9 mouse cellular contexts compared by ENCODE assay signal in the genomic region with DNA sequence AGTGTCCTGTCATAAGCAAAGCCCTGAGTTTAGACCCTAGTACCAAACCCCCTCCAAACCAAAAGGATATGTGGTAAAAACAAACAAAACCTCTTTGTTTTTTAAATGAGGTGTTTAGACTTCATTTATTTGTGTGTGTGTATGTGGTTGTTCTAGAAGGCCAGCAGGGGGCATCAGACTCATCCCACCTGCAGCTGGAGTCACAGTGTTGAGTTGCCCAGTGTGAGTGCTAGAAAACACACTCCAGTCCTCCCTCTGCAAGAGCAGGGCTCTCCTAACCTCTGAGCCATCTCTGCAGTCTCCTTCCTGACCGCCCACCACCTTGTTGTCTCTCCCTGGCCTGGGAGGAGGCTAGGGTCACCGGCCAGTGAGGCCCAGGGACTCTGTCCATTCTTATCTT. TPM values are rescaled to one million over a fixed set of nuclear protein-coding genes. Genes with fewer than 3 reads are reported as not detected.
DNase-seq lines count a peak whose midpoint lies in the region; ATAC-seq and TF ChIP-seq lines count a peak whose summit lies in the region.
"Had no signal": no experiment of that assay in that cellular context is flagged by ENCODE, and none has a peak within 500 bp of the region (broad histone marks: within the 10 kb centered on the region; RNA-seq: fewer than 3 reads in every experiment).

No protein-coding gene starts in this region.

- no peaks in the 10 kb centered on the region for H3K4me1 ChIP-seq in intestine, postnatal 0 days (replicated peaks; ENCODE audit: control insufficient read depth, insufficient read depth, low read length)
- no peaks in the 10 kb centered on the region for H3K4me1 ChIP-seq in intestine, embryonic 16.5 days (ENCODE audit: control insufficient read depth, insufficient read depth, low read length)
- H3K4me1 ChIP-seq in ES-E14 (ENCODE audit: control insufficient read depth in 2 of 2, insufficient read depth in 2 of 2, low read length in 2 of 2, poor library complexity in 1 of 2) = peaks cover 3 to 22% of the 10 kb centered on the region in 2 experiments; a peak in 3 of 4 replicates
- no peaks in the 10 kb centered on the region for H3K4me1 ChIP-seq in kidney, embryonic 14.5 days (ENCODE audit: control insufficient read depth, insufficient read depth, low read length)
- H3K4me1 ChIP-seq in olfactory bulb, adult 2 months (ENCODE audit: control insufficient read depth, insufficient read depth, low read length) = peaks cover 13% of the 10 kb centered on the region
- H3K4me1 ChIP-seq in forebrain, embryonic 11.5 days (replicated peaks; ENCODE audit: control insufficient read depth, insufficient read depth, low read length) = no peaks in the 10 kb centered on the region
- no peaks in the 10 kb centered on the region for H3K4me1 ChIP-seq in forebrain, embryonic 14.5 days (ENCODE audit: control insufficient read depth, insufficient read depth, low read length)
- H3K4me1 ChIP-seq: heart, embryonic 15.5 days had no signal

- no peak overlapping the region for H3K9ac ChIP-seq in intestine, postnatal 0 days (ENCODE audit: low read depth, low read length)
- H3K9ac ChIP-seq in intestine, embryonic 16.5 days (ENCODE audit: low read depth, low read length) = no peak overlapping the region
- no peak overlapping the region for H3K9ac ChIP-seq in ES-E14 (ENCODE audit: insufficient read depth, low read depth, low read length, poor library complexity, severe bottlenecking)
- no peak overlapping the region for H3K9ac ChIP-seq in kidney, embryonic 14.5 days (ENCODE audit: low read depth, low read length)
- H3K9ac ChIP-seq in forebrain, embryonic 11.5 days (ENCODE audit: low read length) = no peak overlapping the region
- H3K9ac ChIP-seq in forebrain, embryonic 14.5 days (ENCODE audit: low read length) = no peak overlapping the region
- H3K9ac ChIP-seq: heart, embryonic 15.5 days had no signal

- no peak overlapping the region for H3K4me3 ChIP-seq in intestine, postnatal 0 days (ENCODE audit: low read depth, low read length)
- H3K4me3 ChIP-seq in intestine, embryonic 16.5 days (ENCODE audit: low read length) = no peak overlapping the region
- no peak overlapping the region for H3K4me3 ChIP-seq in ES-E14 (ENCODE audit: insufficient read depth in 1 of 2, low read depth in 1 of 2, low read length in 2 of 2, poor library complexity in 1 of 2, severe bottlenecking in 1 of 2)
- H3K4me3 ChIP-seq in kidney, embryonic 14.5 days (ENCODE audit: low read length) = no peak overlapping the region
- H3K4me3 ChIP-seq in olfactory bulb, adult 2 months (ENCODE audit: insufficient read depth, low read depth, low read length) = no peak overlapping the region
- H3K4me3 ChIP-seq in forebrain, embryonic 11.5 days (ENCODE audit: low read depth, low read length) = no peak overlapping the region
- H3K4me3 ChIP-seq in forebrain, embryonic 14.5 days (ENCODE audit: low read depth, low read length) = no peak overlapping the region
- H3K4me3 ChIP-seq: heart, embryonic 15.5 days had no signal

- H3K27me3 ChIP-seq in intestine, postnatal 0 days (replicated peaks; ENCODE audit: control insufficient read depth, insufficient read depth, low read length) = 0 out of 2 replicates have a peak, but pooled peaks cover 5% of the 10 kb centered on the region
- no peaks in the 10 kb centered on the region; the same call in 1 of the 2 replicates for H3K27me3 ChIP-seq in intestine, embryonic 16.5 days (replicated peaks; ENCODE audit: control insufficient read depth, insufficient read depth, low read length)
- 0 out of 2 replicates have a peak, but pooled peaks cover 8% of the 10 kb centered on the region for H3K27me3 ChIP-seq in kidney, embryonic 14.5 days (ENCODE audit: control insufficient read depth, insufficient read depth, low read length)
- H3K27me3 ChIP-seq in forebrain, embryonic 11.5 days (ENCODE audit: control insufficient read depth, insufficient read depth, low read length) = 0 out of 2 replicates have a peak, but pooled peaks cover 3% of the 10 kb centered on the region
- 0 out of 2 replicates have a peak, but pooled peaks cover 3% of the 10 kb centered on the region for H3K27me3 ChIP-seq in forebrain, embryonic 14.5 days (replicated peaks; ENCODE audit: control insufficient read depth, insufficient read depth, low read length)

- TF ChIP-seq CTCF in intestine, postnatal 0 days (IDR thresholded peaks at IDR 0.05; ENCODE audit: low read depth) = peak; percentile 71
- TF ChIP-seq CTCF in olfactory bulb, adult 2 months (IDR thresholded peaks at IDR 0.05; ENCODE audit: insufficient read depth, low read depth, low read length) = 0 out of 2 replicates have a peak, but pooled peaks have one; percentile 12

- no peak for ATAC-seq in intestine, postnatal 0 days
- no peak for ATAC-seq in intestine, embryonic 16.5 days
- ATAC-seq in kidney, embryonic 14.5 days (ENCODE audit: low FRiP score, low TSS enrichment) = 0 out of 2 replicates have a peak, but pooled peaks have one; percentile 55
- ATAC-seq in forebrain, embryonic 11.5 days (replicated peaks; ENCODE audit: low FRiP score) = no peak
- ATAC-seq in forebrain, embryonic 14.5 days = no peak

- no peaks in the 10 kb centered on the region for H3K9me3 ChIP-seq in intestine, postnatal 0 days (ENCODE audit: control insufficient read depth)
- H3K9me3 ChIP-seq in intestine, embryonic 16.5 days (ENCODE audit: control insufficient read depth, low read length) = 0 out of 2 replicates have a peak, but pooled peaks cover 5% of the 10 kb centered on the region
- no peaks in the 10 kb centered on the region for H3K9me3 ChIP-seq in ES-E14 (ENCODE audit: control insufficient read depth, insufficient read depth, low read depth, low read length)
- no peaks in the 10 kb centered on the region; the same call in 1 of the 2 replicates for H3K9me3 ChIP-seq in kidney, embryonic 14.5 days (ENCODE audit: control insufficient read depth, low read length)
- H3K9me3 ChIP-seq in forebrain, embryonic 11.5 days (ENCODE audit: control insufficient read depth, low read length) = no peaks in the 10 kb centered on the region
- no peaks in the 10 kb centered on the region for H3K9me3 ChIP-seq in forebrain, embryonic 14.5 days (replicated peaks; ENCODE audit: control insufficient read depth, low read length)
- H3K9me3 ChIP-seq: heart, embryonic 15.5 days had no signal

- H3K27ac ChIP-seq in intestine, postnatal 0 days (ENCODE audit: low read depth, low read length) = no peak overlapping the region
- no peak overlapping the region for H3K27ac ChIP-seq in intestine, embryonic 16.5 days (ENCODE audit: low read length)
- H3K27ac ChIP-seq in ES-E14 (ENCODE audit: insufficient read depth, low read depth, low read length, poor library complexity, severe bottlenecking) = peak overlapping the region; percentile 84
- H3K27ac ChIP-seq in kidney, embryonic 14.5 days (ENCODE audit: low read depth, low read length) = no peak overlapping the region
- no peak overlapping the region for H3K27ac ChIP-seq in olfactory bulb, adult 2 months (ENCODE audit: insufficient read depth, low read depth, low read length)
- no peak overlapping the region for H3K27ac ChIP-seq in forebrain, embryonic 11.5 days (ENCODE audit: low read depth, low read length)
- H3K27ac ChIP-seq in forebrain, embryonic 14.5 days (ENCODE audit: low read depth, low read length) = no peak overlapping the region
- H3K27ac ChIP-seq: heart, embryonic 15.5 days had no signal

- no peak for DNase-seq in ES-E14 (ENCODE audit: low read depth, low spot score)
- no peak for DNase-seq in frontal cortex, postnatal 14 days (ENCODE audit: low spot score in 2 of 2)
- no peak for DNase-seq in forebrain, embryonic 11.5 days (ENCODE audit: low spot score)
- no peak for DNase-seq in forebrain, embryonic 14.5 days (ENCODE audit: low spot score)

- no peak for TF ChIP-seq POLR2A in olfactory bulb, adult 2 months (IDR thresholded peaks at IDR 0.05; ENCODE audit: insufficient read depth, low read depth, low read length)

- in situ Hi-C loops in ES-E14 (cut with MboI; ENCODE audit: low sequenced_read_pairs in 2 of 2, unreplicated experiment in 2 of 2) = no loop called here

- peaks cover 26% of the 10 kb centered on the region for H3K36me3 ChIP-seq in intestine, postnatal 0 days (ENCODE audit: control insufficient read depth, insufficient read depth)
- peaks cover 11% of the 10 kb centered on the region; the same call in 1 of the 2 replicates for H3K36me3 ChIP-seq in intestine, embryonic 16.5 days (ENCODE audit: control insufficient read depth, insufficient read depth, low read length)
- peaks cover 22% of the 10 kb centered on the region; the same call in 1 of the 2 replicates for H3K36me3 ChIP-seq in ES-E14 (ENCODE audit: control insufficient read depth, insufficient read depth, low read length, poor library complexity, severe bottlenecking)
- peaks cover 44% of the 10 kb centered on the region for H3K36me3 ChIP-seq in kidney, embryonic 14.5 days (ENCODE audit: control insufficient read depth, insufficient read depth, low read length)
- peaks cover 6% of the 10 kb centered on the region; the same call in 1 of the 2 replicates for H3K36me3 ChIP-seq in forebrain, embryonic 11.5 days (ENCODE audit: control insufficient read depth, insufficient read depth, low read length)
- peaks cover 40% of the 10 kb centered on the region for H3K36me3 ChIP-seq in forebrain, embryonic 14.5 days (ENCODE audit: control insufficient read depth, insufficient read depth, low read length)

- WGBS in intestine, postnatal 0 days = 97% methylated on average over 2 of the region's 2 CpGs
- WGBS in intestine, embryonic 16.5 days = 85% methylated on average over 2 of the region's 2 CpGs
- WGBS in kidney, embryonic 14.5 days = 90% methylated on average over 2 of the region's 2 CpGs
- WGBS in olfactory bulb, adult 2 months = 81% methylated on average over 2 of the region's 2 CpGs
- WGBS in forebrain, embryonic 11.5 days = 69% methylated on average over 2 of the region's 2 CpGs
- WGBS in forebrain, embryonic 14.5 days = 73% methylated on average over 2 of the region's 2 CpGs

- no peak overlapping the region for H3K4me2 ChIP-seq in intestine, postnatal 0 days (replicated peaks; ENCODE audit: low read depth)
- no peak overlapping the region for H3K4me2 ChIP-seq in intestine, embryonic 16.5 days (ENCODE audit: low read depth, low read length)
- no peak overlapping the region for H3K4me2 ChIP-seq in kidney, embryonic 14.5 days (replicated peaks; ENCODE audit: low read depth, low read length)
- H3K4me2 ChIP-seq in forebrain, embryonic 11.5 days (ENCODE audit: low read depth, low read length, severe bottlenecking) = no peak overlapping the region
- no peak overlapping the region for H3K4me2 ChIP-seq in forebrain, embryonic 14.5 days (ENCODE audit: low read length)
- H3K4me2 ChIP-seq: heart, embryonic 15.5 days had no signal

RNA-seq across cellular contexts. Expression of a gene that starts 9.7 kb away (rescaled TPM):
- 0.20 and 0.48 TPM in 2 replicates for polyA plus RNA-seq in intestine, postnatal 0 days (2015; fragmentation: Nextera tagmentation; extraction: Ambion mirVana)
- polyA plus RNA-seq in intestine, embryonic 16.5 days (2015; fragmentation: Nextera tagmentation; extraction: Ambion mirVana) = 0.39 and 0.56 TPM in 2 replicates
- total RNA-seq in ES-E14 (2012; rRNA removed) = 2.9 and 6.6 TPM in 2 replicates
- 0.46 and 1.4 TPM in 2 replicates for polyA plus RNA-seq in kidney, embryonic 14.5 days (2014; fragmentation: Nextera tagmentation; extraction: Ambion mirVana)
- polyA plus RNA-seq in olfactory bulb, adult 2 months (2012; ENCODE audit: insufficient read depth, insufficient read length, low replicate concordance, missing spikeins) = not detected in 2 replicates
- 0.08 and 0.12 TPM in 2 replicates for polyA plus RNA-seq in forebrain, embryonic 11.5 days (2014; fragmentation: Nextera tagmentation; extraction: Ambion mirVana)
- 3.3 and 3.6 TPM in 2 replicates for polyA plus RNA-seq in forebrain, embryonic 14.5 days (2014; fragmentation: Nextera tagmentation; extraction: Ambion mirVana)

RNA-seq across cellular contexts. Expression of a gene that starts 36.8 kb away (rescaled TPM):
- 86.8 and 92.0 TPM in 2 replicates for polyA plus RNA-seq in intestine, postnatal 0 days (2015; fragmentation: Nextera tagmentation; extraction: Ambion mirVana)
- polyA plus RNA-seq in intestine, embryonic 16.5 days (2015; fragmentation: Nextera tagmentation; extraction: Ambion mirVana) = 124 and 128 TPM in 2 replicates
- total RNA-seq in ES-E14 (2012; rRNA removed) = 113 and 127 TPM in 2 replicates
- polyA plus RNA-seq in kidney, embryonic 14.5 days (2014; fragmentation: Nextera tagmentation; extraction: Ambion mirVana) = 180 and 182 TPM in 2 replicates
- polyA plus RNA-seq in olfactory bulb, adult 2 months (2012; ENCODE audit: insufficient read depth, insufficient read length, low replicate concordance, missing spikeins) = not detected in 2 replicates
- 194 and 204 TPM in 2 replicates for polyA plus RNA-seq in forebrain, embryonic 11.5 days (2014; fragmentation: Nextera tagmentation; extraction: Ambion mirVana)
- polyA plus RNA-seq in forebrain, embryonic 14.5 days (2014; fragmentation: Nextera tagmentation; extraction: Ambion mirVana) = 241 and 247 TPM in 2 replicates
